Mouse (Mus musculus): ENCODE data around the gene Myl7.
"Not testable (repeated sequence)": the region's sequence is repeated elsewhere in the genome, so short reads cannot be mapped to it uniquely, and the experiment has no call there.

GRCm38 (mm10) chr11:5931947-5932346 lies 33.4 kb upstream of the Myl7 start:
- not testable (repeated sequence) for TF ChIP-seq CTCF (IDR thresholded peaks at IDR 0.05; ENCODE audit: insufficient read depth, low read length); POLR2A (IDR thresholded peaks at IDR 0.05; ENCODE audit: borderline replicate concordance, extremely low read depth, low read depth, low read length)

All from lung, adult 2 months (tissue).